Mouse (Mus musculus): ENCODE data around the gene Mical2. TPM values are rescaled to one million over a fixed set of nuclear protein-coding genes. Genes with fewer than 3 reads are reported as not detected.

Mical2 gene
- total and polyA plus RNA-seq, 2 experiments from 2014 or later: 18.3 to 28.6 TPM

DNA sequence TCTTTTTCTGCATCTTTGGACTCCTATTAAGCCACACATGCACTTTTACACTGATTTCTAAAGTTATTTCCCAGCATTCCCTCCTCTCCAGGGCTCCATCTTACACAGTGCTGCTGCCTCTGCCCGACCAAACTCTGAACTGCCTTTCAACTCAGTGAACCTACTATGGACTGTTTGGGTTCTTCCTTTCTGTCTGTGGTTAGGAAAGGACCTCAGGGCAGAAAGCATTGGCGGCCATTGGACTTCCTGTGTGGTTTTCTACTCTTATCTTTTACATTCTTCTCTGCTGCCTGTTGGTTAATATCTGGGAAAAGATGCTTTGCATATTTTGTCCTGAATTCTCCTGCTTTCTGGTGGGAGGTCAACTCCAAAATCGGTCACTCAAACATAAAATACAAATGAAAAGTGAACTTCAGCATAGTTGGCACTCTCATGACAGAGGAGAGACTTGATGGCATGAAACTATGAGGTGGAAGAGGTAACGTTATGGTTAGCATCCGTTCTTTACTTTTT is 162.8 kb downstream of the Mical2 start:
- no peak overlapping the region for H3K4me2 ChIP-seq (ENCODE audit: low read depth)
- no peak overlapping the region for H3K9ac ChIP-seq
- no peaks in the 10 kb centered on the region for H3K9me3 ChIP-seq (ENCODE audit: low read length)
- 89% methylated on average over 5 of the region's 5 CpGs for WGBS
- DNase-seq (no peak), ATAC-seq (no peak)
- TF ChIP-seq CTCF (IDR thresholded peaks at IDR 0.05; ENCODE audit: low read depth): no peak
- H3K27ac ChIP-seq (ENCODE audit: low read depth, low read length): no peak overlapping the region
- H3K4me3 ChIP-seq (ENCODE audit: low read depth, low read length): no peak overlapping the region
- no peaks in the 10 kb centered on the region for H3K27me3 ChIP-seq (ENCODE audit: insufficient read depth, low read length)
- peaks cover 21% of the 10 kb centered on the region; the same call in 1 of the 2 replicates for H3K4me1 ChIP-seq (ENCODE audit: insufficient read depth)
- no peaks in the 10 kb centered on the region for H3K36me3 ChIP-seq (ENCODE audit: insufficient read depth)

DNA sequence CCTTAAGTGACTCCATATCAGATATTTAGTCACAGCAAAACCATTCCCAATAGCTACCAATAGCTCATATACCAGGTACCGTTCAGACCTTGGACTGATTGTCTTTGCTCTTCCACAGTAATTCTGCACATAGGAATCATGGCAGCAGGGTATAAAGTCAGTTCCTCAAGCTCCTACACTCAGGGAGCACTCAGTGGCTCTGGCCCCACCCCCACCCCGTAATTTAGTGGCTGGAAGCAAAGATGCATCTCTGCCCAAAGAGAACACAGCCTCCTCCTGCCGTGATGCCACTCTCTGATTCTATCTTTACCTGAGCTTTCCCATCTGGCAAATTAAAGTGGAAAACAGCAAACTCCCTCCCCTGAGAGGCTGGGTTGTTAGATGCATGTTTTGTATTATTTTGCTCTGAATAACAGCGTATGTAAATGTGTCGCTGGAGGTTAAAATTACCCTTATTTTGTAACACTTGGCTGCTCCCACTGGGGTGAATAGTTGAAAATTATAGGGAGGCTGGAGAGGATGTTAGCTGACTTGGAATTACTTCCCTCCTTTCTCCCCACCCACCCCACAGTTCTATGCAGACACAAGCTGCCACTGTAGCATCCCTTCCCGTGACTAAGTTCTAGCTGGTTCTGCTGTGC is 164.1 kb downstream of the Mical2 start:
- H3K9me3 ChIP-seq (ENCODE audit: low read length): no peaks in the 10 kb centered on the region
- H3K4me1 ChIP-seq (ENCODE audit: insufficient read depth): peaks cover 21% of the 10 kb centered on the region; the same call in 1 of the 2 replicates
- 33% methylated on average over 6 of the region's 6 CpGs for WGBS
- ATAC-seq: peak; percentile 79
- H3K27ac ChIP-seq (ENCODE audit: low read depth, low read length): no peak overlapping the region
- H3K27me3 ChIP-seq (ENCODE audit: insufficient read depth, low read length): no peaks in the 10 kb centered on the region
- H3K4me3 ChIP-seq (ENCODE audit: low read depth, low read length): no peak overlapping the region
- H3K4me2 ChIP-seq (ENCODE audit: low read depth): no peak overlapping the region
- no peaks in the 10 kb centered on the region for H3K36me3 ChIP-seq (ENCODE audit: insufficient read depth)
- no peak overlapping the region for H3K9ac ChIP-seq
- peak; percentile 26 for DNase-seq
- TF ChIP-seq CTCF (IDR thresholded peaks at IDR 0.05; ENCODE audit: low read depth): no peak

DNA sequence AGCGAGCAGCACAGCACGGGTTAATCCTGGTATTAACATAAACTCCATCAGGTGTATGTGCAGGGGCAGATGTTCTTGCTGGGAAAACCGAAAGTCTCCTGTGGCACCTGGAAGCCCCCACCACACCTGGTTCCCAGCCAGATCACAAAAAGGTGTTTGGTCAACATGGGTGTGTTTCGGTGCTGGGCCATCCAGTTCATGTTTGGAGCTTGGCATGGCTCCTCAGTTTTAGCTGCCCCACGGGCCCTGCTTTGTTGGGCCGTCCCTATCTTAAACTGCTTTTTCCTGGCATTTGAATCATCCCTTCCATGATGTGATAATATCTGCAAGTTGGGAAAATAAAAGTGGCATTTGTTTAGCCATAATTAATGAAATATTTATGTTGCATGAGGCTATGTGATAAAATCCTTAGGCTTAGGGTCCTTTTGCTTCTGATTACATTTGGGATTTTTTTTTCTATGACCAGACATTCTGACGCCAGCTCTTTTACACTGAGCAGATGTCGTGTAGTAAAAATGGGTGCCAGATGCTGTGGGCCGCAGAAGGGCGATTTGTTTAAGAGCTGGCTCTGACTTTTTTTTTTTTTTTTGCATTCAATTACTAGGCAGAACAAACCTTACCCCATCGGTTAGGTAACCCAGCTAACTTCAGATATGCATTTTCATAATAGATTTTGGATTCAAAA is 164.7 kb downstream of the Mical2 start:
- 12% methylated on average over 11 of the region's 11 CpGs for WGBS
- ATAC-seq: no peak

DNA sequence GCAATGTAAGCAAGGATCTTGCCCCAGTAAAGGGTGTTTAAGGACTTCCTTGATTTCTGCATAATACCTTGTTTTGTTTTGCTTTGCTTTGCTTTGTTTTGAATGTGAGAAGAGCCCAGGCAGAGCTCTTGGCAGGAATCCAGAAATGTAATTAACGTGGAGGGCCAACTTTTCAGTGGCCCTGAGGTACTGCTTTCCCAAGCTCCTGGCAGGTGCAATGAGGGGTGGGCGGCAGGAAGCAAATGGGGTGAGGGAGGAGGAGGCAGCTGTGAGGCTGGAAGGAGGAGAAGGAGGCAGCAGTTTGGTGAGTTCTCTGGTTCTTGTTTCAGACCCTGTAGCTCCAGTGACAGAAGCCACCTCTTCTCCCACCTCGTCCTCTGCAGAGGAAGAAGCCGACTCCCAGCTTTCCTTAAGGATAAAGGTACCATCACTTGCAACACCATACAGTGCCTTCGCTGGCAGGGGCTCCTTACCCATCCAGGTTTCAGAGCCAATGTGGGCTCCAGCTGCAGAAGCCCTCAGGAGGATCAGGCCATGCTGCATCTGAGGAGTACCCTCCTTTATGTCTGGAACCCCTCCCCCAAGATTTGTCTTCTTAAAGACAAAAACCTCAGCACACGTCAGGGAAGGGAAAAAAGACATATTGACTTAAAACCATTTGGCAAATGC is 165.4 kb downstream of the Mical2 start:
- Histone ChIP-seq H3K4me3 (ENCODE audit: low read depth, low read length) (no peak overlapping the region), H3K4me1 (ENCODE audit: insufficient read depth) (peaks cover 21% of the 10 kb centered on the region; the same call in 1 of the 2 replicates), H3K27ac (ENCODE audit: low read depth, low read length) (no peak overlapping the region), H3K4me2 (ENCODE audit: low read depth) (no peak overlapping the region), H3K27me3 (ENCODE audit: insufficient read depth, low read length) (no peaks in the 10 kb centered on the region), H3K36me3 (ENCODE audit: insufficient read depth) (no peaks in the 10 kb centered on the region), H3K9me3 (ENCODE audit: low read length) (no peaks in the 10 kb centered on the region), H3K9ac (no peak overlapping the region)
- 22% methylated on average over 6 of the region's 6 CpGs for WGBS
- ATAC-seq (no peak), DNase-seq (peak; percentile 45)
- TF ChIP-seq CTCF (IDR thresholded peaks at IDR 0.05; ENCODE audit: low read depth): no peak

More for the DNA sequence above, 164.7 kb downstream of the Mical2 start:
- Histone ChIP-seq H3K4me3 (ENCODE audit: low read depth, low read length) (no peak overlapping the region), H3K9me3 (ENCODE audit: low read length) (no peaks in the 10 kb centered on the region), H3K4me2 (ENCODE audit: low read depth) (no peak overlapping the region), H3K4me1 (ENCODE audit: insufficient read depth) (peaks cover 21% of the 10 kb centered on the region; the same call in 1 of the 2 replicates), H3K9ac (no peak overlapping the region), H3K27ac (ENCODE audit: low read depth, low read length) (no peak overlapping the region), H3K36me3 (ENCODE audit: insufficient read depth) (no peaks in the 10 kb centered on the region), H3K27me3 (ENCODE audit: insufficient read depth, low read length) (no peaks in the 10 kb centered on the region)
- no peak for TF ChIP-seq CTCF (IDR thresholded peaks at IDR 0.05; ENCODE audit: low read depth)
- DNase-seq: peak; percentile 32

DNA sequence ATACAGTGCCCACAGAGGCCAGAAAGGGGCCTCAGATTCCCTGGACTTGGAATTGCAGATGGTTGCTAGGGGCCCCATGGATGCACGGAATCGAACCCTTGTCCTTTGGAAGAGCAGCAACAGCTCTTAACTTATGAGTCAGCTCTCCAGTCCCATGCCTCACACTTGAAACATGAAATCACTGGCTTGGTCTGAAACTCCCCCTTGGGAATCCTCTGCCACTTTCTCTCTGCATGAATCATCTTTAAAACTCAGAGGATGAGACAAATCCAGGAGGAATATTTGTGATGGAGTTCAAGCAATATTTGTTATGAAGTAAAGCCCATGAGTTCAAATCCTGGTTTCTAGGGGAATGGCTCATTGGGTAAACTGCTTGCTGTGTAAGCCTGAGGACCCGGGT is 172.1 kb downstream of the Mical2 start:
- WGBS: 90% methylated on average over 3 of the region's 3 CpGs
- no peak overlapping the region for H3K4me2 ChIP-seq (ENCODE audit: low read depth)
- no peaks in the 10 kb centered on the region; the same call in 1 of the 2 replicates for H3K27me3 ChIP-seq (ENCODE audit: insufficient read depth, low read length)
- no peaks in the 10 kb centered on the region for H3K36me3 ChIP-seq (ENCODE audit: insufficient read depth)
- no peak overlapping the region for H3K27ac ChIP-seq (ENCODE audit: low read depth, low read length)
- ATAC-seq (no peak), DNase-seq (no peak)
- no peaks in the 10 kb centered on the region for H3K9me3 ChIP-seq (ENCODE audit: low read length)
- no peak for TF ChIP-seq CTCF (IDR thresholded peaks at IDR 0.05; ENCODE audit: low read depth)
- H3K4me3 ChIP-seq (ENCODE audit: low read depth, low read length): no peak overlapping the region
- H3K9ac ChIP-seq: no peak overlapping the region
- no peaks in the 10 kb centered on the region for H3K4me1 ChIP-seq (ENCODE audit: insufficient read depth)

DNA sequence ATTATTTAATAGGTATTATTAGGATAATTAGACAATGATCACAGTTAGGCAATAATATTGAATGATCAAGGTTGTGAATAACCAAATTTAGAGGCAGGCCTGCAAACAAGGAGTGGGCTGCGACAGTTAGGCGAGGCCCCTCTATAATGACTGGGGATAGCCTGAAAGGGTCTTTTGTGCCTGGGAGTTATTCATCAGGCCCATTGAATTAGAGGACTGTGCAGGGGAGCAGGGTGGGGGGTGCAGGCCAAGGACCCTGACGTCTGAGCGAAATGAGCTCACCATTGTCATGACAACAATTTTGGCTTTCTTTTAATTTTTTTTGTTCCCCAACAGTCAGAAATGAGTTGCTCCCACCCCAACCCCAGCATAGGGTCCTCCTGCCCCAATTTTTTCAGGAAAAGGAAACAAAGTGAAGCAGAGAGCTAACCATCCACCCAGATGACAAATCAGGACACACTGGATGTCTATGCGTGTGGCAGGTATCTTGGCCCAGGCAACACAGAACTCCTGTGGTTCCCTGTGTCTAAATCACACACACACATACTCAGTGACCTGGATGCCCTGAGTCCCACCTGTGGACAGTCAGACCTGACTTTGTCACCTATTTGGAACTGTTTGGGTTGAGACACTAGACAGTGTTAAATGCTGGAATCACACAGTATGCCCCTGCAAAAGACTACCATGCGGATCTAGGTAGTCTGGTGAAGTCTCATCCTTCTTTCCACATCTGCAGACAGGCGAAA is 173.9 kb downstream of the Mical2 start:
- DNase-seq (no peak), ATAC-seq (peak; percentile 58)
- H3K4me3 ChIP-seq (ENCODE audit: low read depth, low read length): no peak overlapping the region
- H3K27me3 ChIP-seq (ENCODE audit: insufficient read depth, low read length): no peaks in the 10 kb centered on the region; the same call in 1 of the 2 replicates
- TF ChIP-seq CTCF (IDR thresholded peaks at IDR 0.05; ENCODE audit: low read depth): no peak
- no peaks in the 10 kb centered on the region for H3K9me3 ChIP-seq (ENCODE audit: low read length)
- no peak overlapping the region for H3K27ac ChIP-seq (ENCODE audit: low read depth, low read length)
- H3K9ac ChIP-seq: no peak overlapping the region
- 25% methylated on average over 7 of the region's 7 CpGs for WGBS
- H3K4me1 ChIP-seq (ENCODE audit: insufficient read depth): no peaks in the 10 kb centered on the region
- H3K36me3 ChIP-seq (ENCODE audit: insufficient read depth): no peaks in the 10 kb centered on the region
- no peak overlapping the region for H3K4me2 ChIP-seq (ENCODE audit: low read depth)
